Mouse (Mus musculus): Measurements from ENCODE around the gene Tsnaxip1. TPM values are rescaled to one million over a fixed set of nuclear protein-coding genes. Genes with fewer than 3 reads are reported as not detected.

Tsnaxip1 gene
- polyA plus RNA-seq, 1 experiment from 2014 or later: 0.05 TPM

DNA sequence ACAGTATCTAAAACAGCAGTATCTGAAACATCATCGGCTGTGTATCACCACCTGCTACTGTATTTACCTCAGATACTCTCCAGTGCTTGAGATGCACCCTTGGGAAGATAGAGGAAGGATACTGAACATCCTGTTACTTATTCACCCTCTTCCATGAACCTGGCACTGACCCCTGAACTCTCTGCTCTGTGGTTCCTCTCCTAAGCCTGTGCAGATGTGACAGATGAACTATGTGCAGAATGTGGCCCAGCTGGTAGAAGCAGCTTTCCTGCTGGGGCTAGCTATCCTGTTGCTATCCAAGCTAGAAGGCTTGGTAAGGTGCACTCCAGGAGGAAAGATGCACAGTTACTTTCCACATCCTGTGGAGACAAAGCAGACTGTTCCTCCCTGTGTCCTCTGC, 34.2 kb upstream of the Tsnaxip1 start:
- Histone ChIP-seq H3K27me3 (ENCODE audit: insufficient read depth, low read length) (no peaks in the 10 kb centered on the region), H3K4me1 (replicated peaks; ENCODE audit: insufficient read depth, low read length) (no peaks in the 10 kb centered on the region), H3K9ac (ENCODE audit: low read depth, low read length) (no peak overlapping the region), H3K9me3 (replicated peaks; ENCODE audit: low read length) (no peaks in the 10 kb centered on the region), H3K4me3 (replicated peaks; ENCODE audit: low read depth, low read length) (no peak overlapping the region), H3K27ac (no peak overlapping the region), H3K36me3 (ENCODE audit: insufficient read depth, low read length) (no peaks in the 10 kb centered on the region), H3K4me2 (ENCODE audit: low read length) (no peak overlapping the region)
- no peak for TF ChIP-seq CTCF (IDR thresholded peaks at IDR 0.05; ENCODE audit: low read depth)
- 86% methylated on average over 1 of the region's 1 CpGs for WGBS
- ATAC-seq (replicated peaks; ENCODE audit: low FRiP score, low read depth) (0 out of 2 replicates have a peak, but pooled peaks have one; percentile 29), DNase-seq (ENCODE audit: low spot score) (no peak)

DNA sequence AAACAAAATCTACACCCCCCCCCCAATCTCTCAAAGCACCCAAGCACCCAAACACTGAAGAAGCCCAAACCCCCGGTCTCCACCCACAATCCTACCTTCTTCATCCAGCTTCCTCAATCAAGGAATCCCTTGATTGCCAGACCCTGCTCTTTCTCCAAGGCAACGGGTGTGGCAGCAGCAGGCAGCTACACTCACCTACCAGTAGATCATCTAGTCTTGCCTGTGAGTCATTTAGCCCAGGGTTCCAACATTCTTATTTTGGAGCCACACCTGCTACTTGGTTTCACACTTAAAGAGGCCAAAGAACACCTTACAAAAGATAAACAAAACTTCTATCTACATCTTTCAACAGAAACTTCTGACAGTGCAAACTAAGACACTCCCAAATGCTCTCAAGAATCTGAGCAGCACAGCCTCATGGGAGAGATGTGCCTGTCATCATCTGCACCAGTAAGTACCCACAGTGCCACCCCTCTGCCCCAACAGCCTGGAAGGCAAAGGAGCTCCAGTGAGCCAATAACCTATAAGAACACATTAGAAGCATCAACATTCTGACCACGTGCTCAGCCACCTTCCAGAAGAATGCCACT, 33.4 kb upstream of the Tsnaxip1 start:
- Histone ChIP-seq H3K27ac (no peak overlapping the region), H3K4me2 (ENCODE audit: low read length) (no peak overlapping the region), H3K27me3 (ENCODE audit: insufficient read depth, low read length) (no peaks in the 10 kb centered on the region), H3K9ac (ENCODE audit: low read depth, low read length) (no peak overlapping the region), H3K36me3 (ENCODE audit: insufficient read depth, low read length) (no peaks in the 10 kb centered on the region), H3K9me3 (replicated peaks; ENCODE audit: low read length) (no peaks in the 10 kb centered on the region), H3K4me3 (replicated peaks; ENCODE audit: low read depth, low read length) (no peak overlapping the region), H3K4me1 (replicated peaks; ENCODE audit: insufficient read depth, low read length) (peaks cover 6% of the 10 kb centered on the region; the same call in 1 of the 2 replicates)
- no peak for TF ChIP-seq CTCF (IDR thresholded peaks at IDR 0.05; ENCODE audit: low read depth)
- ATAC-seq (replicated peaks; ENCODE audit: low FRiP score, low read depth) (no peak), DNase-seq (ENCODE audit: low spot score) (no peak)
- 78% methylated on average over 3 of the region's 3 CpGs for WGBS

DNA sequence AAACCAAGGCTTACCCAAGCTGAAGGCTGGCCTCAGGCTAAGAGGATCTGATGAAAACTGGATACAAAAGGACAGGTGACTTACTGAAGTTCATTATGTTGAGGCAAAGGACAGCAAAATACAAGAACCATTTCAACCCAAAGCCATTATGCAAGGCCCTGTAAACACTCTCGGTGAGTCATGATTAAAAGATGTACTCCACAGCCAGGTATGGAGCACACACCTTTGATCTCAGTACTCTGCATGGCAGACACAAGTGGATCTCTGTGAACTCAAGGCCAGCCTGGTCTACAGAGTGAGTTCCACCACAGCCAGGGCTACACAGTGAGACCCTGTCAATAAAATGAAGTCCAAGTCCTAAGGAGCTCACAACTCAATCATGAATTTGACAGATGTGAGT, 31.7 kb upstream of the Tsnaxip1 start:
- ATAC-seq (replicated peaks; ENCODE audit: low FRiP score, low read depth): no peak
- Histone ChIP-seq H3K4me2 (ENCODE audit: low read length) (no peak overlapping the region), H3K4me1 (replicated peaks; ENCODE audit: insufficient read depth, low read length) (peaks cover 11% of the 10 kb centered on the region; the same call in 1 of the 2 replicates), H3K27ac (no peak overlapping the region; the same call in 1 of the 2 replicates), H3K9me3 (replicated peaks; ENCODE audit: low read length) (no peaks in the 10 kb centered on the region), H3K9ac (ENCODE audit: low read depth, low read length) (no peak overlapping the region), H3K27me3 (ENCODE audit: insufficient read depth, low read length) (no peaks in the 10 kb centered on the region), H3K36me3 (ENCODE audit: insufficient read depth, low read length) (no peaks in the 10 kb centered on the region), H3K4me3 (replicated peaks; ENCODE audit: low read depth, low read length) (no peak overlapping the region)
- TF ChIP-seq CTCF (IDR thresholded peaks at IDR 0.05; ENCODE audit: low read depth): no peak
- WGBS: 86% methylated on average over 1 of the region's 1 CpGs
- no peak for DNase-seq (ENCODE audit: low spot score)

DNA sequence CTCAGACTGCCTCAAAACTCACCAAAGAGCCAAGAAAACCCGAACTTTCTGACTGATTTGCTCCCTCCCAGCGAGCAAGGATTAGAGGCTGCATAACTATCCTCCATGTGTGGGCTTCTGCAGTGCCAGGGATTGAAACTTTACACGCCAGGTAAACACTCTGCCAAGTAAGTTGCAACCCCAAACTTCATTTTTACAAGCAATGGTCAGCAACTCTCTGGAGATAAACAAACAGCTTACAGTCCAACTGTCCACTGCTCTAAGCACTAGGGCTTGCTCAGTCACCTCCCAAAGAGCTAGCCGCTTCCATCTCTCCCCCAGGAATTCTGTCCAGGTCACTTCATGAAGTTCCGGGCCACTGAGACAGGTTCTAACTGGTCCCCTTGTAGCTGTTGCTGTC, 29.1 kb upstream of the Tsnaxip1 start:
- no peak for DNase-seq (ENCODE audit: low spot score)
- Histone ChIP-seq H3K27me3 (ENCODE audit: insufficient read depth, low read length) (no peaks in the 10 kb centered on the region), H3K36me3 (ENCODE audit: insufficient read depth, low read length) (no peaks in the 10 kb centered on the region), H3K4me2 (ENCODE audit: low read length) (no peak overlapping the region), H3K9me3 (replicated peaks; ENCODE audit: low read length) (no peaks in the 10 kb centered on the region), H3K27ac (peak overlapping the region; percentile 65; the same call in 1 of the 2 replicates), H3K4me1 (replicated peaks; ENCODE audit: insufficient read depth, low read length) (peaks cover 11% of the 10 kb centered on the region; the same call in 1 of the 2 replicates), H3K4me3 (replicated peaks; ENCODE audit: low read depth, low read length) (no peak overlapping the region), H3K9ac (ENCODE audit: low read depth, low read length) (no peak overlapping the region)
- 78% methylated on average over 5 of the region's 5 CpGs for WGBS
- ATAC-seq (replicated peaks; ENCODE audit: low FRiP score, low read depth): no peak
- no peak for TF ChIP-seq CTCF (IDR thresholded peaks at IDR 0.05; ENCODE audit: low read depth)

DNA sequence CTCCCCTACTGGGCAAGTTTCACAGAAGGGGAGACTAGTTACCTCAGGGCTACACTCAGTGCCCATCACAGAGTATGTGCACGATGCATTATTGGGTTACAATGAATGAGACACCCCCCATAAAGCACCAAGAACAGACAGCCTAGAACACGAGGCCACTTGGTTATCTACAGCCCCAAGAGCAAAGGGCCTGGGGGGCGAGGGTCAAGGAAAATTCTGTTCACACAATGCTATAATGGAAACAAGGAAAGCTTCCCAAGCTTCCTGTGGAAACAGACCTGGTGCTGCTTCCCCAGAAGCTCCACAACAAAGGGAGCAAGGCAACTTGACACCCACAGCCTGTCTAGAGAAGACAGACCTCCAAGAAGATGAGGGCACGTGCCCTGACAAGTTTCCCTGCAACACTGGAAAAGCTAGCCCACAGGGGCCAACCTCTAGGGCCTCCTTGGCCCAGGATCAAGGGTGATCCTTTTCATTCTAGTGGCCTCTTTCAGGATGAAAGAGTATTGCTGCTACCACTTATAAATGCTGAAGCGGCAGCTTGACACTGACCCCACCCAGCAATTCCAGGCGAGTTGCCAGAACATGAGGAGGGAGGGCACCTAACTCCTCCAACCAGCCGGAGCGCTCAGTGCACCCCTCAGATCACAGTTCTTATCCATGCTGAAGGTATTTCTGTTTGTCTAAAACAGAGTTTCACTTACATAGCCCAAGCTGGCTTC, 28.3 kb upstream of the Tsnaxip1 start:
- no peak; the same call in 1 of the 2 replicates for TF ChIP-seq CTCF (IDR thresholded peaks at IDR 0.05; ENCODE audit: low read depth)
- Histone ChIP-seq H3K4me3 (replicated peaks; ENCODE audit: low read depth, low read length) (no peak overlapping the region), H3K9ac (ENCODE audit: low read depth, low read length) (no peak overlapping the region), H3K27me3 (ENCODE audit: insufficient read depth, low read length) (no peaks in the 10 kb centered on the region), H3K9me3 (replicated peaks; ENCODE audit: low read length) (no peaks in the 10 kb centered on the region), H3K4me1 (replicated peaks; ENCODE audit: insufficient read depth, low read length) (peaks cover 11% of the 10 kb centered on the region; the same call in 1 of the 2 replicates), H3K36me3 (ENCODE audit: insufficient read depth, low read length) (no peaks in the 10 kb centered on the region), H3K27ac (peak overlapping the region; percentile 65), H3K4me2 (ENCODE audit: low read length) (0 out of 2 replicates have a peak overlapping the region, but pooled peaks have one; percentile 2)
- WGBS: 24% methylated on average over 8 of the region's 8 CpGs
- ATAC-seq (replicated peaks; ENCODE audit: low FRiP score, low read depth): 0 out of 2 replicates have a peak, but pooled peaks have one; percentile 57
- peak; percentile 77 for DNase-seq (ENCODE audit: low spot score)

DNA sequence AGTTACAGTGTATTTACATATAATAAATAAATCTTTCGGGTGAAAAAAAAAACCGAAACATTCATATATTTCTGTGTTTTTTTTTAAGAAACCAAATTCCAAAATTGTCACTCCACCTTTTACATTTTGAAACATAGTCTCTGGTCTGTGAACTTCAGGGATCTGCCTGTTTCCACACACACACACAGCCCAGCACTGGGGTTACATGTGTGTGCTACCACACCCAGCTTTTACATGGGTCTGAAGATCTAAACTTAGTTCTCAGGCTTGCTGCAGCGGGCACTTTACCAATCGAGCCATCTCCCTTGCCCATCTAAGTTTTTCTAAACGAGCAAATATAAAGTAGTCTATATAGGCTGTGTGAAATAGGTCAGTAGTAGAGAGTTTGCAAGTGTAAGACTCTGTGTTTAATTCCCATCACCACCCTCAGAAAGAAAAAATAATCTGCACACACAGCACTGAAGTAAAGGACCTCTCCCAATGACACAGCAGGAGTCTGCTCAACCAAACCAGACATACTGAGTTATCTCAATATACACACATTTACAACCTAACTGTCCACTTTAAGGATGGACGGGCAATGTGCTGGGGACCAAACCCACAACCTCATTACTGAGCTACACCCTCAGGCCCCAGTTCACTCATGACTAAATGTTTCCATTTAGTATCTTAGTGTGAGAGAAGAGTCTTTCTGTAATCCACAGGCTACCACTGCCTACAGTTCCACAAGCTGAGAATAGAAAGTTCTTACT, 26.2 kb upstream of the Tsnaxip1 start:
- Histone ChIP-seq H3K27me3 (ENCODE audit: insufficient read depth, low read length) (no peaks in the 10 kb centered on the region), H3K4me2 (ENCODE audit: low read length) (no peak overlapping the region), H3K4me1 (replicated peaks; ENCODE audit: insufficient read depth, low read length) (peaks cover 11% of the 10 kb centered on the region; the same call in 1 of the 2 replicates), H3K4me3 (replicated peaks; ENCODE audit: low read depth, low read length) (no peak overlapping the region), H3K27ac (no peak overlapping the region), H3K9me3 (replicated peaks; ENCODE audit: low read length) (no peaks in the 10 kb centered on the region), H3K36me3 (ENCODE audit: insufficient read depth, low read length) (no peaks in the 10 kb centered on the region), H3K9ac (ENCODE audit: low read depth, low read length) (no peak overlapping the region)
- TF ChIP-seq CTCF (IDR thresholded peaks at IDR 0.05; ENCODE audit: low read depth): no peak
- WGBS: 88% methylated on average over 6 of the region's 6 CpGs
- ATAC-seq (replicated peaks; ENCODE audit: low FRiP score, low read depth) (no peak), DNase-seq (ENCODE audit: low spot score) (no peak)

Data from kidney, postnatal 0 days (tissue).